Mouse (Mus musculus) midbrain, embryonic 14.5 days (tissue): ENCODE results near the gene Tor1aip1. TPM values are rescaled to one million over a fixed set of nuclear protein-coding genes. Genes with fewer than 3 reads are reported as not detected.

Experiments
- ATAC-seq: fragments of 200-750 bp; cut with Nextera tagmentation; 2 replicates; pipeline ENCODE4 v1.8.0; 2017; ENCODE audit warnings: moderate number of reproducible peaks, moderate library complexity; ENCODE audit not compliant: low FRiP score, low TSS enrichment
- DNase-seq: peaks from one replicate; pipeline ENCODE4 v3.0.0-alpha.2; 2015
- H3K27ac ChIP-seq: fragments of 300-500 bp; sonication (generic); replicated peaks from 2 replicates; pipeline ENCODE4 v1.5.1; 2014; ENCODE audit warnings: mild to moderate bottlenecking, low read depth, low read length, moderate library complexity
- H3K27me3 ChIP-seq: fragments of 300-500 bp; sonication (generic); 2 replicates; pipeline ENCODE4 v1.6.1; 2014; ENCODE audit warnings: low read length, control low read depth, mixed read lengths; ENCODE audit not compliant: control insufficient read depth, insufficient read depth
- H3K36me3 ChIP-seq: fragments of 300-500 bp; sonication (generic); 2 replicates; pipeline ENCODE4 v1.6.1; 2014; ENCODE audit warnings: low read length, control low read depth; ENCODE audit not compliant: control insufficient read depth, insufficient read depth
- H3K4me1 ChIP-seq: fragments of 300-500 bp; sonication (generic); 2 replicates; pipeline ENCODE4 v1.6.1; 2014; ENCODE audit warnings: mild to moderate bottlenecking, antibody characterized with exemption, low read length, control low read depth; ENCODE audit not compliant: control insufficient read depth, insufficient read depth
- H3K4me2 ChIP-seq: fragments of 300-500 bp; sonication (generic); 2 replicates; pipeline ENCODE4 v1.6.1; 2014; ENCODE audit warnings: mild to moderate bottlenecking, low read length, moderate library complexity
- H3K4me3 ChIP-seq: fragments of 300-500 bp; sonication (generic); replicated peaks from 2 replicates; pipeline ENCODE4 v1.5.1; 2014; ENCODE audit warnings: low read depth, low read length
- H3K9ac ChIP-seq: fragments of 300-500 bp; sonication (generic); replicated peaks from 2 replicates; pipeline ENCODE4 v1.6.1; 2014; ENCODE audit warnings: mild to moderate bottlenecking, low read length, moderate library complexity
- H3K9me3 ChIP-seq: fragments of 300-500 bp; sonication (generic); 2 replicates; pipeline ENCODE4 v1.6.1; 2016; ENCODE audit warnings: low read length, control low read depth, mixed read lengths; ENCODE audit not compliant: control insufficient read depth
- WGBS: fragments of 180-500 bp; shearing (Covaris S2); extraction: QIAGEN DNeasy Blood & Tissue Kit; methylation state at CpG from one replicate; pipeline ENCODE4 v1.1.7; 2014; 5-methylcytosine and 5-hydroxymethylcytosine counted together
- polyA plus RNA-seq: library from polyadenylated mRNA; unstranded; fragments of >200 nt; fragmentation: Nextera tagmentation; extraction: Ambion mirVana; gene quantifications from 2 replicates; pipeline ENCODE4 v1.2.1, GENCODE M21; 2014

Gene Tor1aip1
- polyA plus RNA-seq = 19.0 and 21.5 TPM in 2 replicates

DNA sequence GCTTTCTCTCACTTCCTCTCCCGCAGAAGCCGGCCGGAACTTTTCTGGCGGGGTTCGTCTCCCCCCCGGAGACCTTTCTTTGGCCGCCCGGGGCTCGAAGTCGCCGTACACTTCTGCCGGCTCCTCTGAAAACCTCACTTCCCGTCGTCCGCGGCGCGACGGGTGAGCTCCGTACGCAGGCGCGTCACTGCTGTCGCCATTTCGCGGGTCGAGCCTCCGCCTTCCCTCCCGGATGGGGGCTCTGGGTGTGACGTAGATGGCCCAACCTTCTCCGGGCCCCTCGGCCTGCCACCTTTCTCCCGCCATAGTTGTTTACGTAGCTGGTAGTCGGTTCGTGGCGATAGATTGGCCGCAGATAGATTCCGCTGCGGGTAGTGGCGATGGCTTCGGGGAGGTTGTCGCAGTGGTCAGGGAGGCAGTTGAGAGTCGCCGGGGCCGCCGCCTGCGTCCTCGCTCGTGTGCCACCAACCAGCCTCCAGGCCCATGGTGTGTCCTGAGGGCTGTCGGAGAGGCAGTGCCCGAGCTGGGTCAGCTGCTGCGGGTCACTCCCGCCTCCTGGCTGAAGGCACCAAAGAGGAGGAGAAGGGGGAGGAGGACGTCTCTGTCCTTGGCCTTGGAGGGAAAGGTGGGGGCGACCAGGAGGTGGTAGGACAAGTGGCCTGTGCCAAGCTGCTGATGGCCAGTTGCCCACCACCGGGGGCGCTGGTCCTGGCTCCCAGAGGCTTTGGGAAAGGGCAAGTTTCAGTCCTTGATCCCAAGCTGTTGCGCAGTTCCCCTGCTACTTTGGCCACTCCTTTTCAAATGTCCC lies at the start of gene Tor1aip1:
TSS of gene Tor1aip1 (minus strand) at position 551 of the 808 bp plus-strand sequence.
- H3K4me2 ChIP-seq = peak within 1 kb of the TSS; percentile 79
- H3K9me3 ChIP-seq = no peaks in the 10 kb centered on the region
- H3K27me3 ChIP-seq = no peaks in the 10 kb centered on the region
- WGBS = under 1% methylated on average over 59 of the region's 59 CpGs
- peak within 1 kb of the TSS; percentile 98 for H3K27ac ChIP-seq
- ATAC-seq (peak; percentile 96), DNase-seq (peak; percentile 99)
- H3K4me3 ChIP-seq = peak within 1 kb of the TSS; percentile 81
- peaks cover 7% of the 10 kb centered on the region for H3K4me1 ChIP-seq
- H3K9ac ChIP-seq = peak within 1 kb of the TSS; percentile 92
- H3K36me3 ChIP-seq = peaks cover 25% of the 10 kb centered on the region

DNA sequence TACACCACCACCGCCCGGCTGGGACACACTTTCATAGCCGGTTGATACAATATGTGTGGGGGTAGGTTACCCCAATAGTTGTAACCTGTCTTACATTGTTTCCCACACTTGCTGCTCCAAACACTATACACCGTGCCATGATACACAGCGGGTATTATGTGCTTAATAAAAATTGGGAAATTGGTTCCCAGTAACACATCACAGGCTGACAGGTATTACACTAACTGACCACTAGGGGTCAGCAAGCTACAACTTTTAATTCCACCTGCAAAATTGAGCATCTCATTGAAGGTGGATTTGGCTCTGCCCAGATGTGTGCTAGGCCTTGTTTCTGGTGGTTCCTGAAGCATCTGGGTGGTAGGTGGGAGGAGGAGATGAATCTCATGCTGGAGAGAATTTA lies 49.5 kb upstream of the Tor1aip1 start:
- Histone ChIP-seq H3K27me3 (no peaks in the 10 kb centered on the region), H3K9ac (no peak overlapping the region), H3K9me3 (no peaks in the 10 kb centered on the region), H3K27ac (no peak overlapping the region), H3K4me3 (no peak overlapping the region), H3K4me1 (no peaks in the 10 kb centered on the region), H3K36me3 (no peaks in the 10 kb centered on the region), H3K4me2 (no peak overlapping the region)
- WGBS = 58% methylated on average over 5 of the region's 5 CpGs
- ATAC-seq (peak; percentile 60; the same call in 1 of the 2 replicates), DNase-seq (peak; percentile 90)

DNA sequence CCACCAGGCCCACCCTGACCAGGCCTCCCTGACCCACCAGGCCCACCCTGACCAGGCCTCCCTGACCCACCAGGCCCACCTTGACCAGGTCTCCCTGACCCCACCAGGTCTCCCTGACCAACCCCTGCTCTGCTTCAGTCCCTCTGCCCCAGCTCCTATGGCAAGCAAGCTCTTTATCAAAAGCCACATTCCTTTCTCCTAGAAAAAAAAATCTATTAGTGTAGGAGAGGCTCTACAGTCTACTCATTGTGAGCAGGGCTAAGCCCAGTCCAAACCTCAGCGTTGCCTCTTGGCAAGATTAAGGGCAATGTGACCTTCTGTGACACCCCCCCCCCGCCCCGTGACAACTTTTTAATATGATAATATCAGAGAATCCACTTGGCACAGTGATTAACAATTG lies 48.3 kb upstream of the Tor1aip1 start:
- H3K27ac ChIP-seq = no peak overlapping the region
- no peak overlapping the region for H3K4me3 ChIP-seq
- H3K9ac ChIP-seq = no peak overlapping the region
- DNase-seq = no peak
- no peaks in the 10 kb centered on the region for H3K27me3 ChIP-seq
- ATAC-seq = no peak
- H3K4me1 ChIP-seq = no peaks in the 10 kb centered on the region
- no peaks in the 10 kb centered on the region for H3K9me3 ChIP-seq
- 83% methylated on average over 3 of the region's 3 CpGs for WGBS
- no peaks in the 10 kb centered on the region for H3K36me3 ChIP-seq
- no peak overlapping the region for H3K4me2 ChIP-seq

DNA sequence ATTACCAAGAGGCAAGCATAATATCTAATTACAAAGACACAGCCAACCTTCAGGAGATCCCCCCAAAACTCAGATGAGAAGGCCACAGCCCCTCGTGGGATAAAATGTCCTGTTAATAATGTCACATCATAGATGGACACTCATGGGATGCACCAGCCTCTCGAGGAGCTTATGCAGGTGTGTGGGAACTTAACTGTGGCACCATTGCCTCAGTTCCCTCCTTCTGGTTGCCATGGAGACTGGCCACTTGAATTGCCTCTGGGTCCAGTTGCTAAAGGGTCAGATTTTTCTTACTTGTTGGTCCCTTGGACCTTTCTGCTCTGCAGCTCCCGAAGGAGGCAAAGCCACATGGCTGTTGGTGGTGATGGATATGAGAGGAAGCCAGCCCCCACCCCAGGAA lies 41.4 kb upstream of the Tor1aip1 start:
- Histone ChIP-seq H3K9me3 (no peaks in the 10 kb centered on the region), H3K4me1 (no peaks in the 10 kb centered on the region), H3K36me3 (no peaks in the 10 kb centered on the region), H3K27ac (no peak overlapping the region), H3K4me2 (no peak overlapping the region), H3K4me3 (no peak overlapping the region), H3K27me3 (no peaks in the 10 kb centered on the region), H3K9ac (no peak overlapping the region)
- DNase-seq = no peak
- no peak for ATAC-seq
- 70% methylated on average over 3 of the region's 3 CpGs for WGBS

DNA sequence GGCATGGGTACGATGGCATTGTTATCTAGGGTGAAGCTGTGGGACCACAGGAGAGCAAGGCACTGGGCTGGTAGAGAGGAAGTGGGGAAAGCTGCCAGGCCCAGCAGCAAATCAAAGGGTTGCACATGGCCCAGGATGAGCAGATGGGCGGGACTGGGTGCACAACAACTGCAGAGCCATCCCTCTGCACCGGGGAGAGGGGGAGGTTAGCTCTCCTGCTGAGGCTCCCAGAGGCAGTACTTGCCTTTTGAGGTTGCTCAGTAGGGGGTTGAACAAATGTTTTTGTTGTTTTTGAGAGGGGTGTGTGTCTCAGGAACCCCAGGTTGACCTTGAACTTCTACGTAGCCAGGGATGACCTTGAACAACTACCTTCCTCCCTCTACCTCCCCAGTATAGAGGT lies 40.2 kb upstream of the Tor1aip1 start:
- WGBS = 52% methylated on average over 4 of the region's 4 CpGs
- Histone ChIP-seq H3K4me2 (no peak overlapping the region), H3K9ac (no peak overlapping the region), H3K27ac (no peak overlapping the region), H3K4me3 (no peak overlapping the region), H3K4me1 (no peaks in the 10 kb centered on the region), H3K9me3 (no peaks in the 10 kb centered on the region), H3K36me3 (no peaks in the 10 kb centered on the region), H3K27me3 (no peaks in the 10 kb centered on the region)
- DNase-seq (no peak), ATAC-seq (no peak)

DNA sequence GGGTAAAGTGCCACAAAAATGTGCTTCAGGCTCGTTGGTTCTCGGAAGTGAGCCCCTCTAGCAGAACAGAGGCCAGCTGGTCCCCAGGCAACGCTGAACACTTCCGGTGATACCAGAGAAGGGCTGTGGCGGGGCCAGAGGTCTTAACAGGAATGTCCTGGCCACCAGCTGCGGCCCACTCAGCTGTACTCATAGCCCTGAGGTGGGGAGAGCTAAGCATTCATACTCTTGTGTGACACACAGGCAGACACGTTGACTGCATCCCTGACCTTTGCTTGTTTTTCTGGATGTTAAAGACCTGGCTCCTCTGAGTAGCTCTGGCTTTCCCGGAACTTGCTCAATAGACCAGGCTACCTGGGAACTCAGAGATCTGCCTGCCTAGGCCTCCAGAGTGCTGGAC lies 38.3 kb upstream of the Tor1aip1 start:
- no peaks in the 10 kb centered on the region for H3K27me3 ChIP-seq
- no peak overlapping the region for H3K4me2 ChIP-seq
- 75% methylated on average over 8 of the region's 8 CpGs for WGBS
- ATAC-seq (no peak), DNase-seq (no peak)
- H3K36me3 ChIP-seq = no peaks in the 10 kb centered on the region
- no peak overlapping the region for H3K9ac ChIP-seq
- H3K4me1 ChIP-seq = no peaks in the 10 kb centered on the region
- H3K4me3 ChIP-seq = no peak overlapping the region
- H3K9me3 ChIP-seq = no peaks in the 10 kb centered on the region
- H3K27ac ChIP-seq = no peak overlapping the region

DNA sequence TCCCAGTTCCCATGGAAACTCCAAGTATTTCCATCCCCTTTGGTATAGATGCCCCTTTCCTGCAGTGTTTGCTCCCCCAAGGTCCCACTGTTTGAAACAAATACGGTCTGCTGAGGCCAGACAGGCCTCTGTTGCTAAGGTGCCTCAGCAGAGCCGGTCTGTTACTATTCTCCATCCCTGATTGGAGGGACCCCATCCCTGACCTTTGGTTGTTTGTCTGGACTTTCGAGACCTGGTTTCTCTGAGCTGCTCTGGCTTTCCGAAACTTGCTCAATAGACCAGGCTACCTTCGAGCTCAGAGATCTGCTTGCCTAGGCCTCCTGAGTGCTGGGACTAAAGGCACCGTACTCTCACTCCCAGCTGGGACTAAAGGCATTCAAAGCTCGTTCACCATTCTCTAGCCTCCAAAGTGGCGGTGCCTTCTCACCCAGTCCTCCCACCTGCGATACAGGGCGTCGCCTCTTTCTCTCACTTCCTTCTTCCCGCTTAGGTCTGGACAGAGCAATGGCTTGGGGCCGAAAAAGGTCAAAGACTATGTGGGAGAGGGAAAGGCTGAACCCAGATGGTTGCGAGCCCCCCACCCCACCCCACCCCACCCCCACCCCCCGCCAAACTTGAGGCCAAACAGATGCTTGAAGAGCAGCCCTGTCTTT lies 37.0 kb upstream of the Tor1aip1 start:
- Histone ChIP-seq H3K4me2 (no peak overlapping the region), H3K9ac (no peak overlapping the region), H3K4me3 (no peak overlapping the region), H3K9me3 (no peaks in the 10 kb centered on the region), H3K27ac (no peak overlapping the region), H3K36me3 (no peaks in the 10 kb centered on the region), H3K27me3 (no peaks in the 10 kb centered on the region), H3K4me1 (no peaks in the 10 kb centered on the region)
- DNase-seq (no peak), ATAC-seq (no peak)
- 59% methylated on average over 15 of the region's 15 CpGs for WGBS

DNA sequence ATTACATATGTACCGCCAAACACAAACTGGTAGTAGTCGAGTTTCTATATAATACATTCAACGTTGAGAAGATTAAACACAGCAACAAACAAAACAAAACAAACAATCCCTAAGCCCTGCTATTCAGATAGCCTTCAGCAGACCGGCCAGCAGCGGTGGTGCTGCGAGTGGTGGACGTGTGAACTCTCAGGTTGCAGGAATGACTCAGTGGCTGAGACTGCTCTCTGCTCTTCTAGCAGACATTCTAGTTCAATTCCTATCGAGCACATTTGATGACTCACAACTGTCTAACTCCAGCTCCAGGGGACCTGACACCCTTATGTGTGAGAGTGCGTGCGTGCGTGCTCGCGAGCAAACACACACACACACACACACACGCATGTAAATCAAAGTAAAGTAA lies 33.8 kb upstream of the Tor1aip1 start:
- Histone ChIP-seq H3K9ac (no peak overlapping the region), H3K4me2 (no peak overlapping the region), H3K9me3 (no peaks in the 10 kb centered on the region), H3K4me3 (no peak overlapping the region), H3K4me1 (no peaks in the 10 kb centered on the region), H3K36me3 (peaks cover 10% of the 10 kb centered on the region), H3K27ac (no peak overlapping the region), H3K27me3 (no peaks in the 10 kb centered on the region)
- ATAC-seq (no peak), DNase-seq (no peak)
- 91% methylated on average over 14 of the region's 14 CpGs for WGBS

DNA sequence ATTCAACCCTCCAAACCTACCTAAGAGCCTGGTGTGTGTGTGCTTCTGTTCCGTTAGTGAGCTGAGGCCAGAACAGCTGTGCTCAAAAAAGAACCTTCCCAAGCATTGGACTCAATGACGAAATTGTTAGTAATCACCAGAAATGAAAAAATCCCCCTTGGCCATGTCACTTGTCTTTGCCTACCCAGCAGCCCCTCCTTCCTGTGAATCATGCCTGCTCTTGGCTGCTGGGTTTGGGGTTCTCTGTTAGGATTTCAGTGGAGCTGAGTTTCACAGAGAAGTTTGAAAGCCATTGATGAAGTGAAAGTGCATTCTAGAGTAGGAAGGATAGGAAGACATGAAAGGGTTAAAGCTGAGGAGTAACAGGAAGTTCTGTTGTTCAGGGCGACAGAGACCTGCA lies 29.9 kb upstream of the Tor1aip1 start:
- ATAC-seq = no peak
- DNase-seq = no peak
- Histone ChIP-seq H3K9ac (no peak overlapping the region), H3K27me3 (no peaks in the 10 kb centered on the region), H3K36me3 (peaks cover 38% of the 10 kb centered on the region), H3K9me3 (no peaks in the 10 kb centered on the region), H3K27ac (no peak overlapping the region), H3K4me2 (no peak overlapping the region), H3K4me1 (no peaks in the 10 kb centered on the region), H3K4me3 (no peak overlapping the region)
- 73% methylated on average over 3 of the region's 3 CpGs for WGBS
